Mouse (Mus musculus) heart, embryonic 16.5 days (tissue): ENCODE results near the gene Ercc1. TPM values are rescaled to one million over a fixed set of nuclear protein-coding genes. Genes with fewer than 3 reads are reported as not detected.

Experiments
- ATAC-seq: fragments of 200-750 bp; cut with Nextera tagmentation; replicated peaks from 2 replicates; pipeline ENCODE4 v1.8.0; 2017; ENCODE audit warnings: moderate number of reproducible peaks; ENCODE audit not compliant: insufficient read depth, low FRiP score; ENCODE audit errors: extremely low read depth
- H3K27ac ChIP-seq: fragments of 300-500 bp; sonication (generic); 2 replicates; pipeline ENCODE4 v1.5.1; 2014; ENCODE audit warnings: mild to moderate bottlenecking, low read length, control low read depth, moderate library complexity
- H3K27me3 ChIP-seq: fragments of 300-500 bp; sonication (generic); 2 replicates; pipeline ENCODE4 v1.6.1; 2014; ENCODE audit warnings: low read length, mixed read lengths; ENCODE audit not compliant: control insufficient read depth, insufficient read depth
- H3K36me3 ChIP-seq: fragments of 300-500 bp; sonication (generic); 2 replicates; pipeline ENCODE4 v1.6.1; 2014; ENCODE audit not compliant: control insufficient read depth, insufficient read depth
- H3K4me1 ChIP-seq: fragments of 300-500 bp; sonication (generic); 2 replicates; pipeline ENCODE4 v1.6.1; 2014; ENCODE audit warnings: low read length, mixed read lengths; ENCODE audit not compliant: control insufficient read depth, insufficient read depth
- H3K4me2 ChIP-seq: fragments of 300-500 bp; sonication (generic); 2 replicates; pipeline ENCODE4 v1.6.1; 2014; ENCODE audit warnings: low read depth, mild to moderate bottlenecking, control low read depth, low read length
- H3K4me3 ChIP-seq: fragments of 300-500 bp; sonication (generic); 2 replicates; pipeline ENCODE4 v1.5.1; 2014; ENCODE audit warnings: mild to moderate bottlenecking, control low read depth, low read length
- H3K9ac ChIP-seq: fragments of 300-500 bp; sonication (generic); 2 replicates; pipeline ENCODE4 v1.6.1; 2014; ENCODE audit warnings: low read length, control low read depth
- H3K9me3 ChIP-seq: fragments of 300-500 bp; sonication (generic); replicated peaks from 2 replicates; pipeline ENCODE4 v1.6.1; 2016; ENCODE audit warnings: low read length; ENCODE audit not compliant: control insufficient read depth
- WGBS: fragments of 180-500 bp; shearing (Covaris S2); extraction: QIAGEN DNeasy Blood & Tissue Kit; methylation state at CpG from one replicate; pipeline ENCODE4 v1.1.7; 2014; 5-methylcytosine and 5-hydroxymethylcytosine counted together
- polyA plus RNA-seq: library from polyadenylated mRNA; unstranded; fragments of >200 nt; fragmentation: Nextera tagmentation; extraction: Ambion mirVana; gene quantifications from 2 replicates; pipeline ENCODE4 v1.2.1, GENCODE M21; 2015

Ercc1 gene
- polyA plus RNA-seq, 1 experiment from 2014 or later = 61.0 TPM

- ATAC-seq = no peak
- 63% methylated on average over 4 of the region's 4 CpGs for WGBS
- Histone ChIP-seq H3K4me2 (no peak overlapping the region), H3K4me3 (no peak overlapping the region), H3K9me3 (no peaks in the 10 kb centered on the region), H3K9ac (no peak overlapping the region), H3K27me3 (no peaks in the 10 kb centered on the region), H3K4me1 (peaks cover 28% of the 10 kb centered on the region), H3K27ac (no peak overlapping the region), H3K36me3 (peaks cover 5% of the 10 kb centered on the region)
Measured at GRCm38 (mm10) chr7:19365376-19365775, 20.8 kb downstream of the Ercc1 start.

- H3K4me1 ChIP-seq = peaks cover 14% of the 10 kb centered on the region
- ATAC-seq = no peak
- H3K27me3 ChIP-seq = no peaks in the 10 kb centered on the region
- no peak overlapping the region for H3K4me3 ChIP-seq
- H3K9me3 ChIP-seq = no peaks in the 10 kb centered on the region
- no peak overlapping the region for H3K9ac ChIP-seq
- WGBS = 21% methylated on average over 16 of the region's 16 CpGs
- H3K27ac ChIP-seq = no peak overlapping the region
- H3K4me2 ChIP-seq = no peak overlapping the region
- H3K36me3 ChIP-seq = peaks cover 21% of the 10 kb centered on the region
Measured at GRCm38 (mm10) chr7:19368380-19368779, 23.8 kb downstream of the Ercc1 start.

DNA sequence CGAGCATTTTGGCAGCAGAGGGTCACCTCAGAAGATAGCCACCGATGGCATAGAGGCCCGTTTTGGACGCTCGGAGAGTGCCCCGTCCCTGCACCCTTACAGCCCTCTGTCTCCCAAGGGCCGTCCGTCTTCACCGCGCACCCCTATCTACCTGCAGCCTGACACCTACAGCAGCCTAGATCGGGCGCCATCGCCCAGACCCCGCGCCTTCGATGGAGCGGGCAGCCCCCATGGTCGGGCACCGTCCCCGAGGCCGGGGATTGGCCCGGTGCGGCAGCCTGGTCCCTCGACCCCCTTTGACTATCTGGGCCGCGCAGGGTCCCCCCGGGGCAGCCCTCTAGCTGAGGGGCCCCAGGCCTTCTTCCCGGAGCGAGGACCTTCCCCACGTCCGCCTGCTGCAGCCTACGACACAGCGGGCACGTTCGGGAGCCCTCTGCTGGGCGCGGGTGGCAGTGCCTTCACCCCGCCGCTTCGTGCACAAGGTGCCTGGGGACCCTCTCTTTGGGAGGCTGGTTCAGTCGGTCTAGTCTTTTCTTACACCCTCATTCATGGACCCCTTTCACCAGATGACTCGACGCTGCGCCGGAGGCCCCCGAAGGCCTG, 25.3 kb downstream of the Ercc1 start:
- H3K4me3 ChIP-seq = peak overlapping the region; percentile 38
- no peaks in the 10 kb centered on the region for H3K9me3 ChIP-seq
- ATAC-seq = peak; percentile 52; the same call in 1 of the 2 replicates
- H3K27ac ChIP-seq = no peak overlapping the region
- H3K4me1 ChIP-seq = 0 out of 2 replicates have a peak, but pooled peaks cover 4% of the 10 kb centered on the region
- no peaks in the 10 kb centered on the region for H3K27me3 ChIP-seq
- H3K36me3 ChIP-seq = peaks cover 29% of the 10 kb centered on the region
- peak overlapping the region; percentile 61 for H3K9ac ChIP-seq
- 21% methylated on average over 46 of the region's 46 CpGs for WGBS
- H3K4me2 ChIP-seq = peak overlapping the region; percentile 55

DNA sequence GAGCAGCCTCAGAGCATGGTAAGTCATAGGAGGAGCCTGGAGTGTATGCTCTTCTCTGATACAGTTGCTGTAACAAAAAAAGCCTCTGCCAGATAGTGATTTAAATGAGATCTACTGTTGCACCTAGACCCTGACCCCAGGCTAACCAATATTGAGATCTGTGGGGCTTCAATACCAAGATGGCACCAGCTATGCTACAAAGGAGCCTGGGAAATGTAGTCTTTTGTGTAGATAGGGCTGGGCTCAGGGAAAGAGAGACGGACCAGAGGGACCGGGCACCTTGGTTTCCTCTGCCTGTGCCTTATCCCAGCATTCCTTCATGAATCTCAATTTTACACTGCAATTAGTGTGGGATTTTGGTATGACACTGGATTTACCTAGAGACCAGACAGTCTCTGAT, 28.8 kb downstream of the Ercc1 start:
- no peak overlapping the region for H3K4me2 ChIP-seq
- ATAC-seq = no peak
- no peaks in the 10 kb centered on the region for H3K9me3 ChIP-seq
- H3K4me3 ChIP-seq = no peak overlapping the region
- no peak overlapping the region for H3K9ac ChIP-seq
- no peaks in the 10 kb centered on the region for H3K27me3 ChIP-seq
- H3K36me3 ChIP-seq = peaks cover 41% of the 10 kb centered on the region
- H3K27ac ChIP-seq = no peak overlapping the region
- 79% methylated on average over 2 of the region's 2 CpGs for WGBS
- H3K4me1 ChIP-seq = peaks cover 12% of the 10 kb centered on the region

GRCm38 (mm10) chr7:19375368-19375767, 30.8 kb downstream of the Ercc1 start:
- Histone ChIP-seq H3K9me3 (no peaks in the 10 kb centered on the region), H3K4me1 (peaks cover 10% of the 10 kb centered on the region), H3K9ac (no peak overlapping the region), H3K27me3 (no peaks in the 10 kb centered on the region), H3K36me3 (peaks cover 39% of the 10 kb centered on the region), H3K4me3 (no peak overlapping the region), H3K27ac (no peak overlapping the region), H3K4me2 (no peak overlapping the region)
- 78% methylated on average over 18 of the region's 18 CpGs for WGBS
- ATAC-seq = no peak

GRCm38 (mm10) chr7:19376019-19376418, 31.4 kb downstream of the Ercc1 start:
- Histone ChIP-seq H3K36me3 (peaks cover 32% of the 10 kb centered on the region), H3K9me3 (no peaks in the 10 kb centered on the region), H3K4me1 (peaks cover 10% of the 10 kb centered on the region), H3K27ac (no peak overlapping the region), H3K9ac (no peak overlapping the region), H3K27me3 (no peaks in the 10 kb centered on the region), H3K4me3 (no peak overlapping the region), H3K4me2 (no peak overlapping the region)
- 86% methylated on average over 4 of the region's 4 CpGs for WGBS
- no peak for ATAC-seq

- WGBS = 48% methylated on average over 8 of the region's 8 CpGs
Measured at GRCm38 (mm10) chr7:19378049-19378448, 33.5 kb downstream of the Ercc1 start.

DNA sequence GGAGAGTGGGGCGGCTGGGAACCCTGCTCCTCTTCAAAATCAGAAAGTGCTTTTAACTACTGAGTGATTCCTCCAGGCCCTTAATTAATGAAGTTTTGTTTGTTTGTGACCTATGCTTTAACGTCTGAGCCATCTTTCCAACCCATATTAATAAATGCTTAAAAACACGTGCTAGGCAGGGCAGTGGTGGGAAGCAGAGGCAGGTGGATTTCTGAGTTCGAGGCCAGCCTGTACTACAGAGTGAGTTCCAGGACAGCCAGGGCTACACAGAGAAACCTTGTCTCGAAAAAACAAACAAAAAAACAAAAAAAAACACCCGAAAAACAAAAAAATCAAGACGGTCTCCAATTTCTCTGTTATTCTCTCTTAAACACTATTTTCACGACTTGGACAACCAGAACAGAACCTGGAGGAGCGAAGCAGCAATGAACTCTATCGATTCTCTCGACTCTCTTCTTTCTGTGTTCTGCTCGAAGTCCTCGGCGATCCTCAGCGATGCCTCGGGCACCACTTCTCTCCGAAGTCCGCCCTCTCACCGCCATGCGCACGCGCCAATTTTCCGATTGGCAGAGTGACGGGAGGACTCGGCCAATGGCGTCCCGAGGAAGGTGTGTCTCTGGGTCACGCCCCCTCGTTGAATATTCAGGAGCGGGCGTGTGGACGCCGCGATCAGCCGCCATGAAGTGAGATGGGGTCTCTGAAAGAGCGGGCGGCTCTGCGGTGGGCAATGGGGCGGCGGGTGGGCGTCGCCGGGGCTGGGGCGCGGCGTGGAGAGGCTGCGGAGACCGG, 37.0 kb downstream of the Ercc1 start, which contains the start of gene Ercc2:
Gene Ercc2 (plus strand): TSS at position 634 of the 789 bp plus-strand sequence.
- Histone ChIP-seq H3K4me2 (peak within 1 kb of the TSS; percentile 84), H3K4me1 (peaks cover 17% of the 10 kb centered on the region), H3K9me3 (no peaks in the 10 kb centered on the region), H3K27ac (peak within 1 kb of the TSS; percentile 41; the same call in 1 of the 2 replicates), H3K36me3 (peaks cover 22% of the 10 kb centered on the region), H3K4me3 (peak within 1 kb of the TSS; percentile 91), H3K27me3 (no peaks in the 10 kb centered on the region), H3K9ac (peak within 1 kb of the TSS; percentile 84)
- WGBS = 5% methylated on average over 48 of the region's 48 CpGs
- peak; percentile 96 for ATAC-seq

More at GRCm38 (mm10) chr7:19378049-19378448, 33.5 kb downstream of the Ercc1 start:
- Histone ChIP-seq H3K27me3 (no peaks in the 10 kb centered on the region), H3K9ac (peak overlapping the region; percentile 29; the same call in 1 of the 2 replicates), H3K27ac (peak overlapping the region; percentile 2), H3K4me3 (no peak overlapping the region), H3K36me3 (peaks cover 26% of the 10 kb centered on the region), H3K9me3 (no peaks in the 10 kb centered on the region), H3K4me1 (peaks cover 13% of the 10 kb centered on the region), H3K4me2 (no peak overlapping the region; the same call in 1 of the 2 replicates)
- ATAC-seq = no peak

- peak overlapping the region; percentile 84 for H3K4me2 ChIP-seq
- peak overlapping the region; percentile 41; the same call in 1 of the 2 replicates for H3K27ac ChIP-seq
- peaks cover 25% of the 10 kb centered on the region for H3K36me3 ChIP-seq
- peaks cover 17% of the 10 kb centered on the region for H3K4me1 ChIP-seq
- ATAC-seq = peak; percentile 34
- H3K9ac ChIP-seq = peak overlapping the region; percentile 84
- H3K4me3 ChIP-seq = peak overlapping the region; percentile 91
- no peaks in the 10 kb centered on the region for H3K27me3 ChIP-seq
- under 1% methylated on average over 29 of the region's 37 CpGs for WGBS
- H3K9me3 ChIP-seq = no peaks in the 10 kb centered on the region
Measured at GRCm38 (mm10) chr7:19382166-19382541, 37.6 kb downstream of the Ercc1 start.
